Mouse (Mus musculus): ENCODE results near the gene Scaf11. TPM values are rescaled to one million over a fixed set of nuclear protein-coding genes. Genes with fewer than 3 reads are reported as not detected.
A peak's percentile ranks its signal among the peaks of the same experiment; 100 is the strongest.

Gene Scaf11
- polyA plus RNA-seq, 1 experiment from 2014 or later: 39.4 TPM

GRCm38 (mm10) chr15:96419920-96420319 is 40.7 kb downstream of the Scaf11 start:
- no peak overlapping the region for H3K4me3 ChIP-seq (ENCODE audit: low read length)
- H3K36me3 ChIP-seq (ENCODE audit: control insufficient read depth, insufficient read depth, low read length): peaks cover 21% of the 10 kb centered on the region
- no peaks in the 10 kb centered on the region for H3K27me3 ChIP-seq (replicated peaks; ENCODE audit: control insufficient read depth, insufficient read depth, low read length)
- no peak for ATAC-seq
- no peak overlapping the region for H3K4me2 ChIP-seq (ENCODE audit: low read length)
- H3K27ac ChIP-seq (ENCODE audit: low read depth, low read length): no peak overlapping the region
- H3K9ac ChIP-seq (ENCODE audit: low read depth, low read length): no peak overlapping the region
- 96% methylated on average over 8 of the region's 8 CpGs for WGBS
- H3K4me1 ChIP-seq (ENCODE audit: control insufficient read depth, insufficient read depth, low read depth, low read length): no peaks in the 10 kb centered on the region
- no peaks in the 10 kb centered on the region for H3K9me3 ChIP-seq (ENCODE audit: control insufficient read depth, low read length)

- Histone ChIP-seq H3K9me3 (ENCODE audit: control insufficient read depth, low read length) (no peaks in the 10 kb centered on the region), H3K27ac (ENCODE audit: low read depth, low read length) (no peak overlapping the region), H3K4me1 (ENCODE audit: control insufficient read depth, insufficient read depth, low read depth, low read length) (no peaks in the 10 kb centered on the region), H3K4me3 (ENCODE audit: low read length) (no peak overlapping the region), H3K4me2 (ENCODE audit: low read length) (no peak overlapping the region), H3K27me3 (replicated peaks; ENCODE audit: control insufficient read depth, insufficient read depth, low read length) (no peaks in the 10 kb centered on the region), H3K36me3 (ENCODE audit: control insufficient read depth, insufficient read depth, low read length) (peaks cover 29% of the 10 kb centered on the region), H3K9ac (ENCODE audit: low read depth, low read length) (no peak overlapping the region)
- ATAC-seq: no peak
- 91% methylated on average over 12 of the region's 12 CpGs for WGBS
Measured at GRCm38 (mm10) chr15:96418161-96418560, 42.5 kb downstream of the Scaf11 start.

- 86% methylated on average over 6 of the region's 6 CpGs for WGBS
- Histone ChIP-seq H3K36me3 (ENCODE audit: control insufficient read depth, insufficient read depth, low read length) (peaks cover 4% of the 10 kb centered on the region), H3K9ac (ENCODE audit: low read depth, low read length) (no peak overlapping the region), H3K4me1 (ENCODE audit: control insufficient read depth, insufficient read depth, low read depth, low read length) (no peaks in the 10 kb centered on the region), H3K4me3 (ENCODE audit: low read length) (no peak overlapping the region), H3K9me3 (ENCODE audit: control insufficient read depth, low read length) (no peaks in the 10 kb centered on the region), H3K27ac (ENCODE audit: low read depth, low read length) (no peak overlapping the region), H3K4me2 (ENCODE audit: low read length) (no peak overlapping the region), H3K27me3 (replicated peaks; ENCODE audit: control insufficient read depth, insufficient read depth, low read length) (no peaks in the 10 kb centered on the region)
- ATAC-seq: 0 out of 2 replicates have a peak, but pooled peaks have one; percentile 37
Measured at GRCm38 (mm10) chr15:96408717-96409121, 51.9 kb downstream of the Scaf11 start.

- Histone ChIP-seq H3K27me3 (replicated peaks; ENCODE audit: control insufficient read depth, insufficient read depth, low read length) (no peaks in the 10 kb centered on the region), H3K27ac (ENCODE audit: low read depth, low read length) (no peak overlapping the region), H3K4me2 (ENCODE audit: low read length) (no peak overlapping the region), H3K36me3 (ENCODE audit: control insufficient read depth, insufficient read depth, low read length) (peaks cover 9% of the 10 kb centered on the region), H3K4me3 (ENCODE audit: low read length) (no peak overlapping the region), H3K9me3 (ENCODE audit: control insufficient read depth, low read length) (no peaks in the 10 kb centered on the region), H3K4me1 (ENCODE audit: control insufficient read depth, insufficient read depth, low read depth, low read length) (no peaks in the 10 kb centered on the region), H3K9ac (ENCODE audit: low read depth, low read length) (no peak overlapping the region)
- WGBS: 81% methylated on average over 2 of the region's 2 CpGs
- no peak for ATAC-seq
Measured at GRCm38 (mm10) chr15:96407151-96407550, 53.5 kb downstream of the Scaf11 start.

GRCm38 (mm10) chr15:96406253-96406652 is 54.4 kb downstream of the Scaf11 start:
- Histone ChIP-seq H3K4me3 (ENCODE audit: low read length) (no peak overlapping the region), H3K27ac (ENCODE audit: low read depth, low read length) (no peak overlapping the region), H3K9me3 (ENCODE audit: control insufficient read depth, low read length) (no peaks in the 10 kb centered on the region), H3K36me3 (ENCODE audit: control insufficient read depth, insufficient read depth, low read length) (peaks cover 10% of the 10 kb centered on the region), H3K4me2 (ENCODE audit: low read length) (no peak overlapping the region), H3K27me3 (replicated peaks; ENCODE audit: control insufficient read depth, insufficient read depth, low read length) (no peaks in the 10 kb centered on the region), H3K9ac (ENCODE audit: low read depth, low read length) (no peak overlapping the region), H3K4me1 (ENCODE audit: control insufficient read depth, insufficient read depth, low read depth, low read length) (no peaks in the 10 kb centered on the region)
- no peak for ATAC-seq
- 90% methylated on average over 4 of the region's 4 CpGs for WGBS

- Histone ChIP-seq H3K9ac (ENCODE audit: low read depth, low read length) (no peak overlapping the region), H3K27me3 (replicated peaks; ENCODE audit: control insufficient read depth, insufficient read depth, low read length) (no peaks in the 10 kb centered on the region), H3K9me3 (ENCODE audit: control insufficient read depth, low read length) (no peaks in the 10 kb centered on the region), H3K27ac (ENCODE audit: low read depth, low read length) (no peak overlapping the region), H3K4me1 (ENCODE audit: control insufficient read depth, insufficient read depth, low read depth, low read length) (no peaks in the 10 kb centered on the region), H3K36me3 (ENCODE audit: control insufficient read depth, insufficient read depth, low read length) (peaks cover 10% of the 10 kb centered on the region), H3K4me3 (ENCODE audit: low read length) (no peak overlapping the region), H3K4me2 (ENCODE audit: low read length) (no peak overlapping the region)
- WGBS: 66% methylated on average over 5 of the region's 5 CpGs
- no peak for ATAC-seq
Measured at GRCm38 (mm10) chr15:96405548-96405947, 55.1 kb downstream of the Scaf11 start.

- Histone ChIP-seq H3K9me3 (ENCODE audit: control insufficient read depth, low read length) (no peaks in the 10 kb centered on the region), H3K27me3 (replicated peaks; ENCODE audit: control insufficient read depth, insufficient read depth, low read length) (no peaks in the 10 kb centered on the region), H3K4me2 (ENCODE audit: low read length) (no peak overlapping the region), H3K9ac (ENCODE audit: low read depth, low read length) (no peak overlapping the region), H3K4me3 (ENCODE audit: low read length) (no peak overlapping the region), H3K27ac (ENCODE audit: low read depth, low read length) (no peak overlapping the region), H3K4me1 (ENCODE audit: control insufficient read depth, insufficient read depth, low read depth, low read length) (0 out of 2 replicates have a peak, but pooled peaks cover 3% of the 10 kb centered on the region), H3K36me3 (ENCODE audit: control insufficient read depth, insufficient read depth, low read length) (peaks cover 17% of the 10 kb centered on the region)
- no peak for ATAC-seq
- WGBS: 85% methylated on average over 10 of the region's 10 CpGs
Measured at GRCm38 (mm10) chr15:96398333-96398732, 62.3 kb downstream of the Scaf11 start.

- no peak for ATAC-seq
- Histone ChIP-seq H3K36me3 (ENCODE audit: control insufficient read depth, insufficient read depth, low read length) (peaks cover 10% of the 10 kb centered on the region), H3K27ac (ENCODE audit: low read depth, low read length) (no peak overlapping the region)
Measured at GRCm38 (mm10) chr15:96396641-96397344, 63.9 kb downstream of the Scaf11 start.

GRCm38 (mm10) chr15:96395071-96395470 is 65.6 kb downstream of the Scaf11 start:
- H3K36me3 ChIP-seq (ENCODE audit: control insufficient read depth, insufficient read depth, low read length): peaks cover 17% of the 10 kb centered on the region
- no peak for ATAC-seq
- WGBS: 95% methylated on average over 6 of the region's 6 CpGs

More at GRCm38 (mm10) chr15:96396641-96397344, 63.9 kb downstream of the Scaf11 start:
- 72% methylated on average over 8 of the region's 8 CpGs for WGBS
- Histone ChIP-seq H3K4me2 (ENCODE audit: low read length) (no peak overlapping the region), H3K4me1 (ENCODE audit: control insufficient read depth, insufficient read depth, low read depth, low read length) (0 out of 2 replicates have a peak, but pooled peaks cover 3% of the 10 kb centered on the region), H3K9ac (ENCODE audit: low read depth, low read length) (no peak overlapping the region), H3K4me3 (ENCODE audit: low read length) (no peak overlapping the region), H3K27me3 (replicated peaks; ENCODE audit: control insufficient read depth, insufficient read depth, low read length) (no peaks in the 10 kb centered on the region), H3K9me3 (ENCODE audit: control insufficient read depth, low read length) (no peaks in the 10 kb centered on the region)

More at GRCm38 (mm10) chr15:96395071-96395470, 65.6 kb downstream of the Scaf11 start:
- Histone ChIP-seq H3K4me2 (ENCODE audit: low read length) (no peak overlapping the region), H3K4me1 (ENCODE audit: control insufficient read depth, insufficient read depth, low read depth, low read length) (0 out of 2 replicates have a peak, but pooled peaks cover under 1% of the 10 kb centered on the region), H3K27me3 (replicated peaks; ENCODE audit: control insufficient read depth, insufficient read depth, low read length) (no peaks in the 10 kb centered on the region), H3K27ac (ENCODE audit: low read depth, low read length) (no peak overlapping the region), H3K9me3 (ENCODE audit: control insufficient read depth, low read length) (no peaks in the 10 kb centered on the region), H3K4me3 (ENCODE audit: low read length) (no peak overlapping the region), H3K9ac (ENCODE audit: low read depth, low read length) (no peak overlapping the region)
